ENCODE assay signal across 14 mouse cellular contexts in the genomic region with DNA sequence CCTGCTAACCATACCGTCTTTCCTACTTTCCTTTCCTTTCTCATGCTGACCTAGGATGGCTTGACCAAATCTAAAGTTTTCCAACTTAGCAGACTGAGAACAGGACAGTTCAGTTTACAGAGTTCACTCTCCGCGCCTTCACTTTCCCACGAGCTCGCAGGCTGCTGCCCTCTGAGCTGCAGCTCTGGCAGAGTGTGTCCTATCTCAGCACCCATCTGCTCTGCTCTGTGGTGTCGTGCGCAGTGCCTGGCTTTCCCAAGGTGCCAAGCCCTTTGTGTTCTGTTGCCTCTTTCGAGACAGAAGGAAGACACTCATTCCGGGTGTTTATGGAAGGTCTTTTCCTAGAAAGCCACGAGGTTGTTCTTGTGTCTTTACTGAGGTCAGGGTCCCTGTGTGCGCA.
DNase-seq lines count a peak whose midpoint lies in the region; ATAC-seq and TF ChIP-seq lines count a peak whose summit lies in the region.
"Had no signal": no experiment of that assay in that cellular context is flagged by ENCODE, and none has a peak within 500 bp of the region (broad histone marks: within the 10 kb centered on the region; RNA-seq: fewer than 3 reads in every experiment).

No protein-coding gene starts in this region.

- peaks cover 38% of the 10 kb centered on the region for H3K4me1 ChIP-seq in forebrain, embryonic 13.5 days
- peaks cover 30% of the 10 kb centered on the region for H3K4me1 ChIP-seq in forebrain, embryonic 10.5 days
- H3K4me1 ChIP-seq in liver, adult 2 months (ENCODE audit: control insufficient read depth, insufficient read depth, low read length): peaks cover 14% of the 10 kb centered on the region
- H3K4me1 ChIP-seq in liver, embryonic 11.5 days (replicated peaks; ENCODE audit: control insufficient read depth, insufficient read depth, low read length): peaks cover 3% of the 10 kb centered on the region
- peaks cover 22% of the 10 kb centered on the region; the same call in 1 of the 2 replicates for H3K4me1 ChIP-seq in intestine, embryonic 15.5 days (replicated peaks)

- no peak for TF ChIP-seq POLR2A in liver, adult 2 months (IDR thresholded peaks at IDR 0.05; ENCODE audit: extremely low read depth, insufficient read depth, low read length)

- WGBS in forebrain, embryonic 13.5 days: 83% methylated on average over 11 of the region's 11 CpGs
- WGBS in forebrain, embryonic 10.5 days: 89% methylated on average over 11 of the region's 11 CpGs
- WGBS in liver, adult 2 months: 33% methylated on average over 11 of the region's 11 CpGs
- 68% methylated on average over 11 of the region's 11 CpGs for WGBS in liver, embryonic 11.5 days
- 59% methylated on average over 11 of the region's 11 CpGs for WGBS in intestine, embryonic 15.5 days

- H3K4me2 ChIP-seq in forebrain, embryonic 13.5 days: no peak overlapping the region
- no peak overlapping the region for H3K4me2 ChIP-seq in liver, embryonic 11.5 days
- H3K4me2 ChIP-seq in intestine, embryonic 15.5 days (replicated peaks): no peak overlapping the region
- H3K4me2 ChIP-seq: limb, embryonic 15.5 days had no signal

- DNase-seq in forebrain, embryonic 10.5 days (ENCODE audit: extremely low spot score, low spot score): no peak
- peak; percentile 36 for DNase-seq in liver, adult 2 months (ENCODE audit: extremely low read depth, low read depth, low spot score)
- DNase-seq in liver, embryonic 11.5 days (ENCODE audit: low spot score): no peak
- DNase-seq in cerebellum, adult 9-11 months: peak; percentile 54
- DNase-seq in adrenal gland, adult (ENCODE audit: inconsistent age in 2 of 2, low spot score in 1 of 2): no peak
- DNase-seq: adrenal gland, postnatal 25 days; heart, postnatal 4 days; thymus, postnatal 4 days had no signal

- H3K9ac ChIP-seq in forebrain, embryonic 13.5 days: no peak overlapping the region
- H3K9ac ChIP-seq in liver, adult 2 months (ENCODE audit: low read depth, low read length): no peak overlapping the region
- no peak overlapping the region for H3K9ac ChIP-seq in liver, embryonic 11.5 days (ENCODE audit: low read depth, low read length)
- no peak overlapping the region for H3K9ac ChIP-seq in intestine, embryonic 15.5 days
- H3K9ac ChIP-seq: limb, embryonic 15.5 days had no signal

- H3K9me3 ChIP-seq in forebrain, embryonic 13.5 days (replicated peaks): no peaks in the 10 kb centered on the region
- no peaks in the 10 kb centered on the region for H3K9me3 ChIP-seq in forebrain, embryonic 10.5 days
- no peaks in the 10 kb centered on the region for H3K9me3 ChIP-seq in liver, embryonic 11.5 days (ENCODE audit: control insufficient read depth, low read length)
- H3K9me3 ChIP-seq in intestine, embryonic 15.5 days: no peaks in the 10 kb centered on the region
- H3K9me3 ChIP-seq: limb, embryonic 15.5 days had no signal

- H3K27me3 ChIP-seq in forebrain, embryonic 13.5 days: no peaks in the 10 kb centered on the region
- H3K27me3 ChIP-seq in forebrain, embryonic 10.5 days (ENCODE audit: poor library complexity, severe bottlenecking): peaks cover 6% of the 10 kb centered on the region
- no peaks in the 10 kb centered on the region for H3K27me3 ChIP-seq in liver, adult 2 months (ENCODE audit: control insufficient read depth, insufficient read depth, low read length)
- no peaks in the 10 kb centered on the region for H3K27me3 ChIP-seq in liver, embryonic 11.5 days (replicated peaks; ENCODE audit: control insufficient read depth, insufficient read depth, low read length)
- H3K27me3 ChIP-seq in intestine, embryonic 15.5 days (replicated peaks): no peaks in the 10 kb centered on the region
- H3K27me3 ChIP-seq: limb, embryonic 15.5 days had no signal

- H3K79me2 ChIP-seq in liver, adult 2 months (ENCODE audit: control insufficient read depth, insufficient read depth, low read length): no peaks in the 10 kb centered on the region; the same call in 1 of the 2 replicates

- no peak for TF ChIP-seq CTCF in liver, adult 2 months (IDR thresholded peaks at IDR 0.05; ENCODE audit: low read depth, low read length)

- no peak overlapping the region for H3K4me3 ChIP-seq in forebrain, embryonic 13.5 days
- H3K4me3 ChIP-seq in forebrain, embryonic 10.5 days: no peak overlapping the region
- H3K4me3 ChIP-seq in liver, adult 2 months (ENCODE audit: insufficient read depth, low read depth, low read length): no peak overlapping the region
- H3K4me3 ChIP-seq in liver, embryonic 11.5 days (ENCODE audit: low read depth, low read length): no peak overlapping the region
- no peak overlapping the region for H3K4me3 ChIP-seq in intestine, embryonic 15.5 days (replicated peaks)
- H3K4me3 ChIP-seq: erythroblast, embryonic 14.5 days; limb, embryonic 15.5 days had no signal

- peak; percentile 38 for ATAC-seq in forebrain, embryonic 13.5 days
- ATAC-seq in liver, embryonic 11.5 days (replicated peaks; ENCODE audit: low FRiP score): no peak
- peak; percentile 60 for ATAC-seq in intestine, embryonic 15.5 days
- ATAC-seq in megakaryocyte progenitor cell, adult 5-6 weeks (replicated peaks; ENCODE audit: poor library complexity): no peak

- H3K27ac ChIP-seq in forebrain, embryonic 13.5 days: peak overlapping the region; percentile 63
- no peak overlapping the region for H3K27ac ChIP-seq in forebrain, embryonic 10.5 days
- no peak overlapping the region for H3K27ac ChIP-seq in liver, adult 2 months (replicated peaks; ENCODE audit: insufficient read depth, low read depth, low read length)
- no peak overlapping the region for H3K27ac ChIP-seq in liver, embryonic 11.5 days (ENCODE audit: low read depth, low read length)
- no peak overlapping the region for H3K27ac ChIP-seq in intestine, embryonic 15.5 days
- H3K27ac ChIP-seq: limb, embryonic 15.5 days; stomach, postnatal 0 days had no signal

- H3K36me3 ChIP-seq in forebrain, embryonic 13.5 days (ENCODE audit: poor library complexity, severe bottlenecking): peaks cover 4% of the 10 kb centered on the region; the same call in 1 of the 2 replicates
- H3K36me3 ChIP-seq in forebrain, embryonic 10.5 days (replicated peaks): no peaks in the 10 kb centered on the region
- no peaks in the 10 kb centered on the region for H3K36me3 ChIP-seq in liver, adult 2 months (ENCODE audit: control insufficient read depth, insufficient read depth, low read length)
- no peaks in the 10 kb centered on the region for H3K36me3 ChIP-seq in liver, embryonic 11.5 days (ENCODE audit: control insufficient read depth, insufficient read depth, low read length)
- H3K36me3 ChIP-seq in intestine, embryonic 15.5 days: no peaks in the 10 kb centered on the region
- H3K36me3 ChIP-seq: limb, embryonic 15.5 days had no signal

Comparison
In these comparisons a context has a peak if more than half of its experiments do, and no peak if none do; other contexts are left out.
1. DNase-seq: peak in liver, adult 2 months (single experiment) and cerebellum, adult 9-11 months (single experiment); none in forebrain, embryonic 10.5 days (single experiment), liver, embryonic 11.5 days (single experiment) and adrenal gland, adult (0 of 2).
2. ATAC-seq: peak in forebrain, embryonic 13.5 days (single experiment) and intestine, embryonic 15.5 days (single experiment); none in liver, embryonic 11.5 days (single experiment) and megakaryocyte progenitor cell, adult 5-6 weeks (single experiment).